Mouse (Mus musculus) myocyte (in vitro differentiated cells): Measurements from ENCODE around the gene Hnrnpab. TPM values are rescaled to one million over a fixed set of nuclear protein-coding genes. Genes with fewer than 3 reads are reported as not detected.

Experiments
- H3K27me3 ChIP-seq: one replicate; pipeline ENCODE4 v1.6.1; 2011; ENCODE audit not compliant: control insufficient read depth, insufficient read depth, insufficient read length
- H3K36me3 ChIP-seq: one replicate; pipeline ENCODE4 v1.6.1; 2011; ENCODE audit not compliant: control insufficient read depth, insufficient read depth
- H3K4me2 ChIP-seq: one replicate; pipeline ENCODE4 v1.6.1; 2011; ENCODE audit warnings: low read depth, control low read depth
- H3K4me3 ChIP-seq: one replicate; pipeline ENCODE4 v1.5.1; 2011; ENCODE audit warnings: mild to moderate bottlenecking, control low read depth, moderate library complexity
- H3K79me2 ChIP-seq: one replicate; pipeline ENCODE4 v1.6.1; 2011; ENCODE audit not compliant: control insufficient read depth, insufficient read depth
- H3ac ChIP-seq: one replicate; pipeline ENCODE4 v1.6.1; 2011; ENCODE audit not compliant: control insufficient read depth, insufficient read length
- CEBPB ChIP-seq: IDR thresholded peaks from 2 replicates; pipeline ENCODE4 v1.6.1; 2011; ENCODE audit warnings: mild to moderate bottlenecking, moderate library complexity; ENCODE audit not compliant: poor library complexity, insufficient read depth, severe bottlenecking
- E2F4 ChIP-seq: IDR thresholded peaks from one replicate; pipeline ENCODE4 v1.6.1; 2011; ENCODE audit warnings: mild to moderate bottlenecking, control low read depth, moderate library complexity; ENCODE audit not compliant: insufficient read depth
- MAX ChIP-seq: IDR thresholded peaks from one replicate; pipeline ENCODE4 v1.6.1; 2011; ENCODE audit warnings: low read depth, mild to moderate bottlenecking, control low read depth
- MYOD1 ChIP-seq, 3 experiments: IDR thresholded peaks; one replicate each; pipeline ENCODE4 v1.6.1; 2011; ENCODE audit warnings: control low read depth in 2 of 3, low read depth in 2 of 3, mild to moderate bottlenecking in 2 of 3, moderate library complexity in 1 of 3; ENCODE audit not compliant: insufficient read length in 2 of 3, control insufficient read depth in 1 of 3
- MYOG ChIP-seq, 3 experiments: IDR thresholded peaks; one replicate each; pipeline ENCODE4 v1.6.1; 2011; ENCODE audit warnings: control low read depth in 2 of 3, low read depth in 2 of 3, mild to moderate bottlenecking in 2 of 3; ENCODE audit not compliant: insufficient read length in 2 of 3, control insufficient read depth in 1 of 3, insufficient read depth in 1 of 3
- POLR2A ChIP-seq: IDR thresholded peaks from one replicate; pipeline ENCODE4 v1.6.1; 2011; ENCODE audit warnings: low read depth, mild to moderate bottlenecking, control low read depth, moderate library complexity; ENCODE audit not compliant: insufficient read length
- POLR2AphosphoS2 ChIP-seq: IDR thresholded peaks from one replicate; pipeline ENCODE4 v1.6.1; 2011; ENCODE audit warnings: low read depth, control low read depth; ENCODE audit not compliant: insufficient read length
- REST ChIP-seq: IDR thresholded peaks from one replicate; pipeline ENCODE4 v1.6.1; 2011; ENCODE audit warnings: mild to moderate bottlenecking, control low read depth, moderate library complexity; ENCODE audit not compliant: insufficient read depth, insufficient read length
- SRF ChIP-seq: IDR thresholded peaks from one replicate; pipeline ENCODE4 v1.6.1; 2011; ENCODE audit warnings: low read depth; ENCODE audit not compliant: control insufficient read depth, insufficient read length
- TCF12 ChIP-seq: IDR thresholded peaks from one replicate; pipeline ENCODE4 v1.6.1; 2011; ENCODE audit warnings: mild to moderate bottlenecking, control low read depth; ENCODE audit not compliant: poor library complexity, insufficient read depth, severe bottlenecking
- TCF3 ChIP-seq: IDR thresholded peaks from one replicate; pipeline ENCODE4 v1.6.1; 2011; ENCODE audit warnings: low read depth, control low read depth; ENCODE audit not compliant: insufficient read length
- USF1 ChIP-seq: IDR thresholded peaks from one replicate; pipeline ENCODE4 v1.6.1; 2011; ENCODE audit warnings: low read depth, mild to moderate bottlenecking, control low read depth, moderate library complexity
- polyA plus RNA-seq: library from polyadenylated mRNA; unstranded; fragments of >200 nt; fragmentation: generic; extraction: Trizol; gene quantifications from one replicate; pipeline ENCODE4 v1.2.1, GENCODE M21; 2012; ENCODE audit warnings: missing spikeins

Hnrnpab gene
- polyA plus RNA-seq, 1 experiment: 371 TPM

DNA sequence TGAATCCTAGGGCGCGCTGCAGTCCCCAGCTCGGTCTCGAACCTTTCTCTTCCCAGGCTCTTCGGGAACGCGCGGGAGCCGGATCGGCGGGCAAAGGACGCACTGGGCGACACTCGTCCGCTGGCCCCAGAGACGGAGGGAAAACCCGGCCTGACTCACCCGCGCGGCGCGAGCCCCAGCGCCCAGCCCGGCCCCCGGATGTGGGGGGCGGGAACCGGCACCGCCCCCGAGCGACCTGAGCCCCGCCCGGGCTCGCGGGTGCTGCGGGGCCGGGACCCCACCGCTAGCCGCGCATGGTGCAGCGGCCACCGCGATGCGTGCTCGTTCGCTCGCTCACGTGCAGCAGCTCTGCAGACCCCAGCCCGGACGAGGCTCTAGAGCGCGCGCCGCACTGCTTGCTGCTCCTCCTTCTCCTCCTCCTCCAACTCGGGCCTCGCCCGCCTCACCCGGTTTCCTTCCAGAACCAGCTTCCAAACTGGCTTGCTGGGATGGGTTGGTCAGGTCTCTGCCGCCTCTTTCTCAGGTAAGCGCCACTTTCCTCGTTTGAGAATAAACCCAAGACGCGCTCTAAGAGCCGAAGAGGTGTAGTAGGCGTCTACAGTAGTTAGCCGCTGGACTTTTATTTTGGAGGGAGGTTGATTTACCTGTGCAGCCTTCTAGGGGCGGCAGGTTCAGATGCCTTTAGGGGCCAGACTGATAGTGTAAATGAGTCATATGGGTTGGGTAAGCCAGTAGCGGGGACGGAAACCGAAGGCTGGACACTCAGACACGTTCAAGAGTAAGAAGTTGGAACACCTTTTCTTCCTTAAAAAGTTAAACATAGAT, 44.3 kb upstream of the Hnrnpab start, which contains the start of the genes N4bp3 and D930048N14Rik:
TSS of gene N4bp3 (minus strand) at position 152 of the 825 bp plus-strand sequence.
TSS of gene D930048N14Rik (plus strand) at position 264 of the 825 bp plus-strand sequence.
- no peaks in the 10 kb centered on the region for H3K79me2 ChIP-seq
- TF ChIP-seq POLR2A (peak; percentile 60), USF1 (no peak), MAX (no peak)
- no peaks in the 10 kb centered on the region for H3K27me3 ChIP-seq
- peak within 1 kb of the TSS; percentile 36 for H3ac ChIP-seq
- no peaks in the 10 kb centered on the region for H3K36me3 ChIP-seq
- H3K4me3 ChIP-seq: peak within 1 kb of the TSS; percentile 54
- peak within 1 kb of the TSS; percentile 90 for H3K4me2 ChIP-seq

DNA sequence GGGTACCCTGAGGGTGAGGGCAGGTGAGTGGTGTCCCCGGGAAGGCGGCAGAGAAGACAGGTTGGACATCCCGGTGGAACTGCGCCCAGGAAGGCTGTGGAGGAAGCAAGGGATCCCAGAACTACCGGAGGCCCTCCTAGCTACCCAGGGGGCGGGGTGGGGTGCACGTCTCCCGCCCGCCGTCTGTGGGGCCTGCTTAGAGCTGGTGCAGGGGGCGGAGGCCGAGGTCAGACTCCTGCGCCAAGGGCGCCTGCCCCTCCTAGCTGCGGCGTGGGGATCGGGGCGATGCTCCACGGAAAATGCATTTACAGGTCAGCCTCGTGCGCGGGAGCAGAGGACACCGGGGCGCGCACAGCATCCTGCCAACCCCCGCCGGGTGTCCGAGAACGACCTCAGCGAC, 43.6 kb upstream of the Hnrnpab start:
- Histone ChIP-seq H3K36me3 (no peaks in the 10 kb centered on the region), H3K4me3 (peak overlapping the region; percentile 54), H3K4me2 (peak overlapping the region; percentile 90), H3ac (peak overlapping the region; percentile 36), H3K27me3 (no peaks in the 10 kb centered on the region), H3K79me2 (no peaks in the 10 kb centered on the region)
- TF ChIP-seq CEBPB: no peak
- TF ChIP-seq REST: no peak
- TF ChIP-seq MAX: no peak
- no peak for TF ChIP-seq TCF3
- no peak for TF ChIP-seq MYOD1 (IDR thresholded peaks at IDR 0.05; ENCODE audit: control insufficient read depth in 1 of 3, insufficient read length in 2 of 3, low read depth in 2 of 3)
- no peak for TF ChIP-seq TCF12
- TF ChIP-seq SRF: no peak
- TF ChIP-seq MYOG (IDR thresholded peaks at IDR 0.05; ENCODE audit: control insufficient read depth in 1 of 3, insufficient read depth in 1 of 3, insufficient read length in 2 of 3, low read depth in 2 of 3): no peak
- no peak for TF ChIP-seq POLR2A
- TF ChIP-seq USF1: no peak
- no peak for TF ChIP-seq E2F4
- no peak for TF ChIP-seq POLR2AphosphoS2

DNA sequence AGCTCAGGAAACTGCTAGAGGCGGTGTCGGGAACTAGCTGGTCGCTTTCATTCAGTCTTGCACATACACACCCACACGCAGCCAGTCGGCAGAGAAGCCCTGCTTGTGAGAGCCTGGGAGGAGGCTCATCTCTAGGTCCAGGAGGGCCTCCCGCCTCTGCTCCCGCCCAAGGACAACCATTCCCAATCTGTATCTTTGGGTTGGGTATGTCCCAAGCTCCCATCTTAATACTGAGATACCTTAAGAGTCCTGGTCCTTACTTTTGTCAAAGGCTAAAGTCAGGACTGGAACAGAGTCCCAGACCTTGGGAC, 43.2 kb upstream of the Hnrnpab start:
- Histone ChIP-seq H3K4me2 (peak overlapping the region; percentile 90), H3K4me3 (peak overlapping the region; percentile 54), H3K27me3 (no peaks in the 10 kb centered on the region), H3K79me2 (no peaks in the 10 kb centered on the region), H3K36me3 (no peaks in the 10 kb centered on the region), H3ac (peak overlapping the region; percentile 36)
- no peak for TF ChIP-seq POLR2A
- TF ChIP-seq POLR2AphosphoS2: no peak
- TF ChIP-seq TCF12: no peak
- TF ChIP-seq MYOG (IDR thresholded peaks at IDR 0.05; ENCODE audit: control insufficient read depth in 1 of 3, insufficient read depth in 1 of 3, insufficient read length in 2 of 3, low read depth in 2 of 3): no peak
- TF ChIP-seq REST: no peak
- TF ChIP-seq USF1: no peak
- TF ChIP-seq TCF3: no peak
- no peak for TF ChIP-seq E2F4
- TF ChIP-seq CEBPB: no peak
- no peak for TF ChIP-seq MAX
- no peak for TF ChIP-seq SRF
- no peak for TF ChIP-seq MYOD1 (IDR thresholded peaks at IDR 0.05; ENCODE audit: control insufficient read depth in 1 of 3, insufficient read length in 2 of 3, low read depth in 2 of 3)

DNA sequence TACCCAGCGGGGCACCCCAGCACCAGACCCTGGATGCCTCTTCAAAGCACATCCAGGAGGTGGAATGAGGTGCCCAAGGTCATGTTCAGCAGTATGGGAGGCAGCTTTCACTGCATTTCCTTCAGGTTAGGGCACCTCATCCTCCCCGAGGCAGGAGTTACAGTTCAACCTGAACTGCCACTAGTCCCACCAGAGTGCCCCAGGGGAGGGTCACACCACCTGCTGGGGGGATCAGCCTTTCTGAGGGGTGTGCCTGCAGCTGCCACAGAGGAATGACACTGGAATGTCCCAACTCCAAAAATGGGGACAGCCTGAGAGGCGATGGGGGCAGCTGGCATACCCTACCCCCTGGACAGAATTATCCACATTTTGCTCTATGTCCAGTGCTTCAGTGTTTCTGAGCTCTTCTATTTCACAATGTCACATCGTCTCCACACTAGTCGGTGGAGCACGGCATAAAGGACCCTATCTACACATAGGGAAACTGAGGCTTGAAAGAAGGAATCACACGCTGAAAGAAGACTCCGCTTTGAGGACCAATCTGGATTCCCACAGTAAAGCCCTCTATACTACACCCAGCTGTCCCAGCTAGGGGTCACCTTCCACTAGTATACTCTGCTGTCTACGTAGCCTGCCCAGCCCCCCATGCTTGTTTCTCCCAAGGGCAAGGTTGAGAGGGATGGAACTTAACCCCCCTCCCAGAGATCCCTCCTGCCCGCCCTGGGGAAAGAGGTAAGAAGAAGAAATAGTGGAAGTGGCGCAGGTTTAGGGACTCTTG, 42.7 kb upstream of the Hnrnpab start:
- Histone ChIP-seq H3K36me3 (no peaks in the 10 kb centered on the region), H3K4me3 (peak overlapping the region; percentile 54), H3K27me3 (no peaks in the 10 kb centered on the region), H3K79me2 (no peaks in the 10 kb centered on the region), H3K4me2 (peak overlapping the region; percentile 90), H3ac (no peak overlapping the region)
- TF ChIP-seq TCF12 (peak; percentile 66), SRF (peak; percentile 69), MAX (no peak), MYOD1 (IDR thresholded peaks at IDR 0.05; ENCODE audit: control insufficient read depth in 1 of 3, insufficient read length in 2 of 3, low read depth in 2 of 3) (peak in 2 of 3 experiments; percentile 78 to 92), TCF3 (peak; percentile 70), MYOG (IDR thresholded peaks at IDR 0.05; ENCODE audit: control insufficient read depth in 1 of 3, insufficient read depth in 1 of 3, insufficient read length in 2 of 3, low read depth in 2 of 3) (peak; percentile 32 to 96 (median 63)), REST (no peak)
